In the genomic region with DNA sequence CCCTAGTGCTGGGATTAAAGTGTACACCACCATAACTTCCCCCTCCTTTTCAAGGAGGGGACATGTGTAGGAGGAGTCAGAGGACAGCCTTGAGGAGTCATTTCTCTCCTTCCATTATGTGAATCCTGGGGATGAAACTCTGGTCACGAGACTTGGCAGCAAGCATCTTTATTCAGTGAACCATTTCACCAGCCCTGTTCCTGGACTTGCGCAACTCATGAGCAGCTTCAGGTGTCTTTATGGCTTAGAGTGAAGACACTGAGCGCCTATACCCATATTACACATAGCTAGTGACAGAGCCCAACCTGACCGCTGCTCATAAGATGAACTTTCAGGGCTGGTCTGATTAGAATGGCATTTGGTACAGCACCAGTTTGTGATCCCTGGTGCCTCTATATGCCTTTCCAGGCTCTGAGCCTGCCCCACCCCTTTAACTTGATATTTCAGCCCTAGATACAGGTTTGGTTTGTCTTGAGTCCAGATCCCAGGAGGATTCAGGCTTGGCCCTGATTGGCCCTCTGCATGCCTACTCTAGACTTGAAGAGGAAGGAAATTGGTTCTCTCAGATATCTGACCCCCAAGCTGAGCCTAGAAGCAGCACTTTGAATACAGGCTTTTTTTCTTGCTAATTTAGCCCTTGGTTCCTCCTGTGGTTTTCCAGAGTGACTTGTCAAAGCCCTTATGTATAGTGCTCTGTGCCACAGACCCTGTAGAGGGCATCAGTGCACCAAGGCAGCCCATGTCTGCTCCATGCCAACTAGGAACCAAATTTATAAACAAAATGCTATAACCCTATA, we compare ENCODE assay signal across 8 mouse cellular contexts. TPM values are rescaled to one million over a fixed set of nuclear protein-coding genes. Genes with fewer than 3 reads are reported as not detected.
DNase-seq lines count a peak whose midpoint lies in the region; ATAC-seq and TF ChIP-seq lines count a peak whose summit lies in the region.

No protein-coding gene starts in this region.

- H3K9ac ChIP-seq in heart, embryonic 14.5 days (ENCODE audit: low read length), result no peak overlapping the region
- no peak overlapping the region for H3K9ac ChIP-seq in heart, embryonic 11.5 days (ENCODE audit: low read depth, low read length)
- no peak overlapping the region for H3K9ac ChIP-seq in intestine, postnatal 0 days (ENCODE audit: low read depth, low read length)
- no peak overlapping the region for H3K9ac ChIP-seq in stomach, embryonic 15.5 days

- H3K4me3 ChIP-seq in heart, embryonic 14.5 days (ENCODE audit: control insufficient read depth in 1 of 2, insufficient read depth in 1 of 2, low read depth in 1 of 2, low read length in 2 of 2), result no peak overlapping the region
- no peak overlapping the region for H3K4me3 ChIP-seq in heart, embryonic 11.5 days (ENCODE audit: low read depth, low read length)
- no peak overlapping the region for H3K4me3 ChIP-seq in intestine, postnatal 0 days (ENCODE audit: low read depth, low read length)
- H3K4me3 ChIP-seq in stomach, embryonic 15.5 days (replicated peaks), result no peak overlapping the region

- WGBS in heart, embryonic 14.5 days, result 88% methylated on average over 4 of the region's 4 CpGs
- WGBS in heart, embryonic 11.5 days (ENCODE audit: insufficient replicate concordance), result 87% methylated on average over 4 of the region's 4 CpGs
- 59% methylated on average over 4 of the region's 4 CpGs for WGBS in intestine, postnatal 0 days
- WGBS in stomach, embryonic 15.5 days, result 86% methylated on average over 4 of the region's 4 CpGs

- H3K4me2 ChIP-seq in heart, embryonic 14.5 days (ENCODE audit: low read length), result no peak overlapping the region
- no peak overlapping the region for H3K4me2 ChIP-seq in heart, embryonic 11.5 days
- H3K4me2 ChIP-seq in intestine, postnatal 0 days (replicated peaks; ENCODE audit: low read depth), result no peak overlapping the region
- H3K4me2 ChIP-seq in stomach, embryonic 15.5 days, result no peak overlapping the region

- H3K9me3 ChIP-seq in heart, embryonic 14.5 days (ENCODE audit: control insufficient read depth, low read length), result no peaks in the 10 kb centered on the region
- H3K9me3 ChIP-seq in heart, embryonic 11.5 days (replicated peaks; ENCODE audit: control insufficient read depth, low read length), result no peaks in the 10 kb centered on the region
- H3K9me3 ChIP-seq in intestine, postnatal 0 days (ENCODE audit: control insufficient read depth), result no peaks in the 10 kb centered on the region
- no peaks in the 10 kb centered on the region for H3K9me3 ChIP-seq in stomach, embryonic 15.5 days

- ATAC-seq in heart, embryonic 14.5 days (ENCODE audit: insufficient number of reproducible peaks, insufficient read depth, low FRiP score, low read depth), result peak; percentile 49; the same call in 1 of the 2 replicates
- no peak for ATAC-seq in heart, embryonic 11.5 days (replicated peaks; ENCODE audit: insufficient number of reproducible peaks, low FRiP score, low TSS enrichment)
- peak; percentile 64 for ATAC-seq in intestine, postnatal 0 days
- 0 out of 2 replicates have a peak, but pooled peaks have one; percentile 21 for ATAC-seq in stomach, embryonic 15.5 days (ENCODE audit: insufficient read depth, low FRiP score, low read depth)
- no peak for ATAC-seq in erythroblast, adult 5-6 weeks (replicated peaks; ENCODE audit: low FRiP score, poor library complexity, severe bottlenecking)

- peaks cover 3% of the 10 kb centered on the region; the same call in 1 of the 2 replicates for H3K36me3 ChIP-seq in heart, embryonic 14.5 days (ENCODE audit: control insufficient read depth, insufficient read depth, low read length)
- no peaks in the 10 kb centered on the region for H3K36me3 ChIP-seq in heart, embryonic 11.5 days (ENCODE audit: control insufficient read depth, insufficient read depth, low read length)
- H3K36me3 ChIP-seq in intestine, postnatal 0 days (ENCODE audit: control insufficient read depth, insufficient read depth), result 0 out of 2 replicates have a peak, but pooled peaks cover 6% of the 10 kb centered on the region
- H3K36me3 ChIP-seq in stomach, embryonic 15.5 days, result no peaks in the 10 kb centered on the region

- peak; percentile 50 for DNase-seq in thymus, postnatal 0 days (ENCODE audit: low spot score)
- no peak for DNase-seq in thymus, postnatal 25 days
- no peak for DNase-seq in heart, adult 8-10 months (ENCODE audit: low spot score)

- H3K27ac ChIP-seq in heart, embryonic 14.5 days (replicated peaks in 1 of 2; ENCODE audit: control insufficient read depth in 1 of 2, insufficient read depth in 1 of 2, low read depth in 2 of 2, low read length in 2 of 2), result no peak overlapping the region
- H3K27ac ChIP-seq in heart, embryonic 11.5 days (ENCODE audit: low read depth, low read length), result no peak overlapping the region
- no peak overlapping the region for H3K27ac ChIP-seq in intestine, postnatal 0 days (ENCODE audit: low read depth, low read length)
- no peak overlapping the region; the same call in 1 of the 2 replicates for H3K27ac ChIP-seq in stomach, embryonic 15.5 days

- no peaks in the 10 kb centered on the region for H3K27me3 ChIP-seq in heart, embryonic 14.5 days (ENCODE audit: control insufficient read depth, insufficient read depth, low read length)
- H3K27me3 ChIP-seq in heart, embryonic 11.5 days (ENCODE audit: control insufficient read depth, insufficient read depth, low read length), result no peaks in the 10 kb centered on the region
- H3K27me3 ChIP-seq in intestine, postnatal 0 days (replicated peaks; ENCODE audit: control insufficient read depth, insufficient read depth, low read length), result no peaks in the 10 kb centered on the region
- H3K27me3 ChIP-seq in stomach, embryonic 15.5 days (replicated peaks), result no peaks in the 10 kb centered on the region

- peaks cover 4 to 14% of the 10 kb centered on the region in 2 experiments; a peak in 3 of 4 replicates for H3K4me1 ChIP-seq in heart, embryonic 14.5 days (ENCODE audit: control insufficient read depth in 2 of 2, insufficient read depth in 2 of 2, low read length in 2 of 2)
- peaks cover 14% of the 10 kb centered on the region for H3K4me1 ChIP-seq in heart, embryonic 11.5 days (ENCODE audit: control insufficient read depth, insufficient read depth, low read length)
- peaks cover 3% of the 10 kb centered on the region for H3K4me1 ChIP-seq in intestine, postnatal 0 days (replicated peaks; ENCODE audit: control insufficient read depth, insufficient read depth, low read length)
- peaks cover 17% of the 10 kb centered on the region for H3K4me1 ChIP-seq in stomach, embryonic 15.5 days

- peak; percentile 64 for TF ChIP-seq CTCF in intestine, postnatal 0 days (IDR thresholded peaks at IDR 0.05; ENCODE audit: low read depth)

RNA-seq across cellular contexts. Expression of gene Spred2, which starts 48.0 kb away (rescaled TPM):
- polyA plus RNA-seq in heart, embryonic 14.5 days (2014; fragmentation: Nextera tagmentation; extraction: Ambion mirVana), result 4.1 and 4.9 TPM in 2 replicates
- polyA plus RNA-seq in heart, embryonic 11.5 days (2014; fragmentation: Nextera tagmentation; extraction: Ambion mirVana), result 4.4 and 4.7 TPM in 2 replicates
- 5.5 and 6.4 TPM in 2 replicates for polyA plus RNA-seq in thymus, postnatal 0 days (2015; fragmentation: Nextera tagmentation; extraction: Ambion mirVana)
- polyA plus RNA-seq in intestine, postnatal 0 days (2015; fragmentation: Nextera tagmentation; extraction: Ambion mirVana), result 5.6 and 5.7 TPM in 2 replicates
- polyA plus RNA-seq in stomach, embryonic 15.5 days (2015; fragmentation: Nextera tagmentation; extraction: Ambion mirVana), result 7.0 and 7.4 TPM in 2 replicates
- total RNA-seq in erythroblast, adult 5-6 weeks (2015; ENCODE audit: low replicate concordance), result 3.8 and 4.4 TPM in 2 replicates
- total RNA-seq in erythroblast, adult 5-6 weeks (2017; ENCODE audit: low replicate concordance), result 2.1 and 2.4 TPM in 2 replicates
- 10 to 100 TPM; 17.0 to 20.7 (median 20.0) TPM for total RNA-seq in heart, adult 8-10 months (2022)

Comparison
In these comparisons a context has a peak if more than half of its experiments do, and no peak if none do; other contexts are left out.
1. ATAC-seq: peak in heart, embryonic 14.5 days (single experiment), intestine, postnatal 0 days (single experiment) and stomach, embryonic 15.5 days (single experiment); none in heart, embryonic 11.5 days (single experiment) and erythroblast, adult 5-6 weeks (single experiment).